Mouse (Mus musculus) liver, embryonic 15.5 days (tissue): ENCODE data around the gene Tmem209. TPM values are rescaled to one million over a fixed set of nuclear protein-coding genes. Genes with fewer than 3 reads are reported as not detected.

Source experiments
- ATAC-seq: fragments of 200-750 bp; cut with Nextera tagmentation; 2 replicates; pipeline ENCODE4 v1.8.0; 2017; ENCODE audit warnings: moderate number of reproducible peaks, mild to moderate bottlenecking, moderate library complexity; ENCODE audit not compliant: insufficient read depth
- H3K27ac ChIP-seq: fragments of 300-500 bp; sonication (generic); replicated peaks from 2 replicates; pipeline ENCODE4 v1.5.1; 2015; ENCODE audit warnings: mild to moderate bottlenecking, inconsistent platforms
- H3K27me3 ChIP-seq: fragments of 300-500 bp; sonication (generic); 2 replicates; pipeline ENCODE4 v1.6.1; 2015; ENCODE audit warnings: mild to moderate bottlenecking, inconsistent platforms
- H3K36me3 ChIP-seq: fragments of 300-500 bp; sonication (generic); replicated peaks from 2 replicates; pipeline ENCODE4 v1.6.1; 2015; ENCODE audit warnings: moderate library complexity, mild to moderate bottlenecking, inconsistent platforms
- H3K4me1 ChIP-seq: fragments of 300-500 bp; sonication (generic); replicated peaks from 2 replicates; pipeline ENCODE4 v1.6.1; 2015; ENCODE audit warnings: inconsistent platforms
- H3K4me2 ChIP-seq: fragments of 300-500 bp; sonication (generic); 2 replicates; pipeline ENCODE4 v1.6.1; 2015; ENCODE audit warnings: moderate library complexity, mild to moderate bottlenecking, inconsistent platforms
- H3K4me3 ChIP-seq: fragments of 300-500 bp; sonication (generic); replicated peaks from 2 replicates; pipeline ENCODE4 v1.5.1; 2015; ENCODE audit warnings: mild to moderate bottlenecking, inconsistent platforms
- H3K9ac ChIP-seq: fragments of 300-500 bp; sonication (generic); 2 replicates; pipeline ENCODE4 v1.6.1; 2015; ENCODE audit warnings: moderate library complexity, mild to moderate bottlenecking, inconsistent platforms
- H3K9me3 ChIP-seq: fragments of 300-500 bp; sonication (generic); replicated peaks from 2 replicates; pipeline ENCODE4 v1.6.1; 2016; ENCODE audit warnings: inconsistent platforms
- WGBS: fragments of 180-500 bp; shearing (Covaris S2); methylation state at CpG from one replicate; pipeline ENCODE4 v1.1.7; 2015; ENCODE audit warnings: mixed read lengths; ENCODE audit not compliant: insufficient replicate concordance; 5-methylcytosine and 5-hydroxymethylcytosine counted together
- polyA plus RNA-seq: library from polyadenylated mRNA; unstranded; fragments of >200 nt; fragmentation: Nextera tagmentation; extraction: Ambion mirVana; gene quantifications from 2 replicates; pipeline ENCODE4 v1.2.1, GENCODE M21; 2015

Gene Tmem209
- polyA plus RNA-seq, 1 experiment from 2014 or later = 19.4 TPM

DNA sequence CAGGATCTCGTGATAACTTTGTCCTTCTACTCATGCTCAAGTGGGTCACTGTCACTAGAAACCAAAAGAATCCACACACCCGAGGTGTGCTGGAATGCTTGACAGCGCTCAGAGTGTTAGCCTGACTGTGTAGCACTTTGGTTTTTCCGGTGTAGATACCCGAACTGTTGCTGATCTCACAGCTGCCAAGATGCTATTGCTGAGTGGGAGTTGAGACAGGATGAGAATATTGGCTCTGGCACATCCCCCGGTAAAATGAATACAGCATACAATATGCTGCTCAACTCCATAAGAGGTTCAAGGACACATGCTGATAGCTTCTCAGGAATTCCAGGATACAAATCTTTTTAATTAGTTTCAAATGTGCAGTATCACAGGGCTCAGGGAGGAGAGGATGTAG lies 19.2 kb upstream of the Tmem209 start:
- Histone ChIP-seq H3K27ac (no peak overlapping the region), H3K9ac (no peak overlapping the region)
- 56% methylated on average over 6 of the region's 6 CpGs for WGBS

DNA sequence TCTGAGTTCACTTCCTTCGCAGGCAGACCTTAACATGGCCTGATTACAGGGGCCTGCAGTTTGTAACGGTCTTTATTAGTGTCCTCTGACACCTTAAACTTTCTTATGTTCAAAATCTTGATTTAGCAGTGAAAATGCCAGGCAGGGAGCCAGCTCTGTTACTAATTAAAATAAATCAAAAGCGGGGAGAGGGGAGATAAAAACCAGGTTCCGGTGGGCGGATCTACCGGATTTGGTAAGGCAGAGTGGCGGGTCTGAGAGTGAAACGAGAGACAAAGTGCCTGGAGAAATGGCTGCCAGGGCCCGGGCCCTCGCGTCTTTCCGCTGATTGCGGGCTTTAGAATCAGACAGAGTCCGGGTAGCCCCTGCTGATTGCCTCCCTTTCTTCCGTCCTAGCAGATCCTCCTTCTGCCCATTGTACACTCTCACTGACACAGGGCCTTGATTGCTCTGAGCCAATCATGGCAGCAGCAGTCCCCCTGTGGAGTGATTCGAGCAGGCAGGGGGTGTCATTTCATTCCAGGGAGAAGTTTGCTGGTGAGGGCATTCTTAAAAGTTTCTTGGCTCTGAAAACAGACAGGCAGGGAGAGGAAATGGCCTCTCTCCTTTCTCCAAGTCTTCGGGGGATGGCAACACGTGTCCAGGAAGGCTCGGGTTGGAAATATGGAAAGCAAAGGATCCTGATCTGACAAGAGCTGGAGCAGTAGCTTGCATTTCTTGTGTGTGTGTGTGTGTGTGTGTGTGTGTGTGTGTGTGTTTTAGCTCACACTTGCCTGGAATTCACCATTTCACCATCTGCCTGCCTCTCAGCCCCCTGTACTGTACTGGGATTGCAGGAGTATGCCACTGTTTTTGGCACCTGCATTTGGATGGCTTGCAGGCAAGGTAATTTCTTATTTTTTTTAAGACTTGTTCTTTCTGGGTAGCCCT lies 17.3 kb upstream of the Tmem209 start:
- no peaks in the 10 kb centered on the region for H3K36me3 ChIP-seq
- no peak overlapping the region for H3K4me2 ChIP-seq
- H3K27me3 ChIP-seq = peaks cover 18% of the 10 kb centered on the region; the same call in 1 of the 2 replicates
- no peaks in the 10 kb centered on the region for H3K4me1 ChIP-seq
- H3K4me3 ChIP-seq = no peak overlapping the region
- H3K27ac ChIP-seq = no peak overlapping the region
- H3K9me3 ChIP-seq = no peaks in the 10 kb centered on the region
- H3K9ac ChIP-seq = no peak overlapping the region
- no peak for ATAC-seq
- WGBS = 23% methylated on average over 19 of the region's 19 CpGs

More for the DNA sequence above, 19.2 kb upstream of the Tmem209 start:
- no peak overlapping the region for H3K4me3 ChIP-seq
- H3K9me3 ChIP-seq = no peaks in the 10 kb centered on the region
- no peaks in the 10 kb centered on the region for H3K36me3 ChIP-seq
- ATAC-seq = no peak
- peaks cover 18% of the 10 kb centered on the region; the same call in 1 of the 2 replicates for H3K27me3 ChIP-seq
- no peaks in the 10 kb centered on the region for H3K4me1 ChIP-seq
- H3K4me2 ChIP-seq = no peak overlapping the region

DNA sequence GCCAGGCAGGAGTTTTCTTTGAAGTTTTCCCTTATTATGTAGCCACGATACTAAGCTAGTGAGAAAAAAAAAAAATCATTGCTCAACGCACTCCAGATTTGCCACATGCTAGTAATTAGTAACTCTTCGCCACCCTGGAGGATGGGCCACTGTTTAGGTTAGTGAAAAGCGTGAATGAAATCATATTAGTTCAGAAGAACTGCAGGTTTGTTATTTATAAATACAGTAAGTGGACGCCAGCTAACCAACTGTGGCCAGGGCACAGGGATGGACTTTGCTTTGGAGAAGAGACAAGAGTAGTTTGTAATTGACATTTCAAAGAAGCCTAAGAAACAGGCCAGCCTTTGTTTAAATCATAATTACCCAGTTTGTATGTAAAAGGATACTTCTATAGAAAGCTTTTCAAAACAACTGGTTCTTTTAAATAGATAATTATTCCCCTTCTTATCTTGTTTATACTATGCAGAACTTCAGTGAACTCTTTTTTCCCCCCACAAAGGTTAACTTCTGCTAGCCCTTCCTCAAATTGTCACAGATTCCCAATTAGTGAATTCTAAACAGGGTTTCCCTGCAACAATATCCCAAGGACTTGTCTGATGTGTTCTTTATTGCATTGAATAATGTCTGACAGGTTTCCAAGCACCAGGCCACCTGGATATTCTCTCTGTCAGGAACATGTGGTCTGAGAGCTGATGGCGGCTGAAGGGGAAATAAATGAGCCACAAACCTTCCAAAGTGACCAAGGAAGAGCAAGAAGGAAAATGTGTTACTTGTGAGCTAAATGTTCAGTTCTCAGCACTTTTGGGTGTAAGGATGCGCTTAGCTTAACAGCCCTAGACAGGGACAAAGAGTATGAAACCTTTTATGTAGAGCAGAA lies 16.1 kb upstream of the Tmem209 start:
- 53% methylated on average over 7 of the region's 7 CpGs for WGBS
- H3K27ac ChIP-seq = no peak overlapping the region
- ATAC-seq = no peak

DNA sequence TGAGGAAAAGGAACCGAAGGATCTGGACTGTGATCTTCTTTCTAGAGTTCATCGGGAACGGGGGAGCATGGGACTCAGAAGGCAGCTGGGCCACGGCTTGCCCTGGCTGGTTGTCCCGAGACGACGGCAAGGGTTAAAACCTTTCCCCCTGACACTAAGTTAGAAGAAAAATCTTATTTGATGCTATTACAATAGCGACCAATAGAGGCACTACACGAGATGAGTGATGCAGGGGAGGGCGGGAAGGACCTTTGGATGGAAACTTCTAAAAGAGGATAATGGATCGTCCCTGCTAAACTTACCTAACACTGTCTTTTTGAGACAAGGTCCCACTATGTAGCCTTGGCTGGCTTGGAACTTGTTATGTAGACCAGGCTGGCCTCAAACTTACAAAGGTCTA lies 10.8 kb upstream of the Tmem209 start:
- H3K4me2 ChIP-seq = no peak overlapping the region
- no peaks in the 10 kb centered on the region for H3K36me3 ChIP-seq
- H3K9me3 ChIP-seq = no peaks in the 10 kb centered on the region
- no peaks in the 10 kb centered on the region; the same call in 1 of the 2 replicates for H3K27me3 ChIP-seq
- no peak overlapping the region for H3K9ac ChIP-seq
- WGBS = 54% methylated on average over 11 of the region's 11 CpGs
- no peaks in the 10 kb centered on the region for H3K4me1 ChIP-seq
- ATAC-seq = no peak
- no peak overlapping the region for H3K27ac ChIP-seq
- H3K4me3 ChIP-seq = no peak overlapping the region

More for the DNA sequence above, 16.1 kb upstream of the Tmem209 start:
- Histone ChIP-seq H3K4me3 (no peak overlapping the region), H3K27me3 (peaks cover 18% of the 10 kb centered on the region; the same call in 1 of the 2 replicates), H3K4me1 (no peaks in the 10 kb centered on the region), H3K4me2 (no peak overlapping the region), H3K36me3 (no peaks in the 10 kb centered on the region), H3K9me3 (no peaks in the 10 kb centered on the region), H3K9ac (no peak overlapping the region)

DNA sequence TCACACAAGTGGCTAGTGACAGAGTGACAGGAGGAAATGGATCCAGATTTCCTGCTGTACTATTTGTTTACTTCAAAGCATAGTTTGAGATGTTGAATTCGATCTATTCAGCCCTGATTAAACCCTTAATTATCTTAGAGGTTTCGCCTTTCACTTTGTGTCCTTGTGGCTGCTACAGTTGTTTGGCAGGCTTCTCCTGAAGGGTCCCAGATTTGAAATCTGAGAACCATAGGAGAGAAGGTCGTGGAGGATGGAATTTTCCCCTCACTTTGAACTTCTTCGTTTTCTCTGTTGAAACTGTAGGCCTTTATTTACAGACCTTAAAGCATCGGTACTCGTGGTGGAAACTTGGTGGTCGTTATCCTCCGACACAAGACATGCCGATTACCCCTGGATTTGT lies 4.7 kb upstream of the Tmem209 start:
- peaks cover 9% of the 10 kb centered on the region; the same call in 1 of the 2 replicates for H3K27me3 ChIP-seq
- H3K27ac ChIP-seq = no peak overlapping the region
- H3K9ac ChIP-seq = no peak overlapping the region
- no peaks in the 10 kb centered on the region for H3K36me3 ChIP-seq
- no peak overlapping the region for H3K4me3 ChIP-seq
- peaks cover 7% of the 10 kb centered on the region for H3K4me1 ChIP-seq
- WGBS = 36% methylated on average over 9 of the region's 9 CpGs
- H3K4me2 ChIP-seq = no peak overlapping the region
- no peaks in the 10 kb centered on the region for H3K9me3 ChIP-seq
- ATAC-seq = no peak

DNA sequence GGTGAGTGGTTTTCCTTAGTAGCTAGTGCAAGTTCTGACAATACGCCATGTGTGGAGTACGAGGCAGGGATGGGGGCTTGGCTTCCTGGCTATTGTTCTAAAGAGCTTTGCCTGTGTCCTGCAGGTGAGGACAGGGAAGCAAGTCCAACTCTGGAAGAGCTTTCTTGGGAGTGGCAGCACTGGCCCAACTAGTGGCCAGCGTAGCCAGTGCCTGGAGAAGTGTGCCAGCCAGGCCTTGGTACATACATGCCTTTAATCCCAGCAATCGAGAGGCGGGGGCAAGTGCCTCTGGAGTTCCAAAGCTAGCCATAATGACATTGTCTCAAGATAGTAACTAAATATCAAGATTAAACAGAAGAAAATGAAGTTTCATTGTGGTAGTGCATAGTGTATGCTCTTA lies 708 bp upstream of the Tmem209 start:
- Histone ChIP-seq H3K4me3 (peak overlapping the region; percentile 82), H3K27ac (peak overlapping the region; percentile 93), H3K27me3 (peaks cover 9% of the 10 kb centered on the region; the same call in 1 of the 2 replicates), H3K4me1 (peaks cover 18% of the 10 kb centered on the region), H3K36me3 (peaks cover 25% of the 10 kb centered on the region), H3K4me2 (peak overlapping the region; percentile 71), H3K9ac (peak overlapping the region; percentile 22; the same call in 1 of the 2 replicates), H3K9me3 (no peaks in the 10 kb centered on the region)
- WGBS = 72% methylated on average over 5 of the region's 5 CpGs
- ATAC-seq = no peak

DNA sequence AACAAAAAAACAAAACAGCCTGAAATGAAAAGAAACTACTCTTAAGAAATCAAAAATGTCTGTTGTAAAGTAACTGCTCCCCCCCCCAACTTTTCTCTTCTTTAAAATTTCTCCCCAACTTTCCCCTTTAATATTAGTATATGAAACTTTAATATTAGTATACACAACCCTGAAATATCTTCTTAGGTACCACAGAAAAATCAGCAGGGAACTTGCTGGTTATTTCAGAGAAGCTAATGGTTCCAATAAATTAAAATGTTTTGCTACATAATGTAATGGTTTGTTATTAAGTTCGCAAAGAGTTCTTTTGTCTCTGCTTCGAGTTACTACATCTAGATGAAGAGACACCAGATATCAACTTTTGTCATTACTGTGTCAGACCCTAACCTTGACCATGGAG lies 759 bp downstream of the Tmem209 start:
- no peak for ATAC-seq
- no peaks in the 10 kb centered on the region for H3K9me3 ChIP-seq
- H3K4me1 ChIP-seq = peaks cover 18% of the 10 kb centered on the region
- peak overlapping the region; percentile 79 for H3K9ac ChIP-seq
- peak overlapping the region; percentile 71 for H3K4me2 ChIP-seq
- peak overlapping the region; percentile 82 for H3K4me3 ChIP-seq
- WGBS = 5% methylated on average over 2 of the region's 2 CpGs
- H3K27ac ChIP-seq = peak overlapping the region; percentile 93
- H3K27me3 ChIP-seq = 0 out of 2 replicates have a peak, but pooled peaks cover under 1% of the 10 kb centered on the region
- H3K36me3 ChIP-seq = peaks cover 37% of the 10 kb centered on the region

DNA sequence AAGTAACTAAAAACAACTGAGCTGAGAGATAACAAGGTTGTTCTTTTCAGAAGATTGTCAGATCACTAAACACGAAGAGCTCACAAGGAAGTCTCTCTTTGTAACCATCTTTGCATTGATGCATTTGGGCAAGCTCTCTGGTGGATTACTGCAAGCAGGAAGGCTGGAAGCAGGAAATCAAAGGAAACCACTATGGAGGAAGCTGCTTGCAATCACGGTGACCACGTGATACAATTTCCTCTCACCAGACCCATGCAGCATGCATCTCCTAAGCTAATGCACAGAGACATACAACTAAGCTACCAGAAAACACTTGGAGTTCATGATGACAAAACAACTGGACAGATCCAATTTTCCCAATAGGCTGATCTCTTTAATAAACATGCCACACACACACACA lies 10.5 kb downstream of the Tmem209 start:
- H3K4me2 ChIP-seq = no peak overlapping the region
- no peaks in the 10 kb centered on the region for H3K27me3 ChIP-seq
- peaks cover 85% of the 10 kb centered on the region for H3K36me3 ChIP-seq
- ATAC-seq = no peak
- 34% methylated on average over 3 of the region's 3 CpGs for WGBS
- no peak overlapping the region for H3K9ac ChIP-seq
- H3K27ac ChIP-seq = no peak overlapping the region
- no peak overlapping the region for H3K4me3 ChIP-seq
- peaks cover 7% of the 10 kb centered on the region for H3K4me1 ChIP-seq
- H3K9me3 ChIP-seq = no peaks in the 10 kb centered on the region

DNA sequence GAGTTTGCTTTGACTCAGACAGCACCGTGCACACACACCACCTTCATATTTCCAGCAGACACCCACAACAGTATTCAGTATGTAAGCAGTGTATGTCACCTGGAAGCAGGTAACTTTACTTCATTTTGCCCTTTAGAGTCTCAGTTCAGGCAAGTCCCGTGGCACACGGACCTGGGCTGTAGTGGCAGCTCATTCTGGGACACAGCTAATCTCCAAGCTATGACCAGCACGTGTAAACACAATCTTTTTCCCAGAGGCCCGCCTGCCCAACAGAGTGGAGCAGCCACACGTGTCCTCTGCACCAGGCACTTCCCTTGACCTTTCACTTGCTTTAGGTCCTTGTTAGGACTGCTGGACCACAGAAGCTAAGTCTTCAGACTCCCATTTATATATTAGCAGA lies 23.1 kb downstream of the Tmem209 start:
- no peaks in the 10 kb centered on the region for H3K9me3 ChIP-seq
- no peak for ATAC-seq
- H3K4me2 ChIP-seq = no peak overlapping the region
- no peak overlapping the region for H3K4me3 ChIP-seq
- peaks cover 93% of the 10 kb centered on the region for H3K36me3 ChIP-seq
- no peak overlapping the region for H3K27ac ChIP-seq
- WGBS = 80% methylated on average over 6 of the region's 6 CpGs
- H3K9ac ChIP-seq = no peak overlapping the region
- no peaks in the 10 kb centered on the region for H3K4me1 ChIP-seq
- no peaks in the 10 kb centered on the region for H3K27me3 ChIP-seq

DNA sequence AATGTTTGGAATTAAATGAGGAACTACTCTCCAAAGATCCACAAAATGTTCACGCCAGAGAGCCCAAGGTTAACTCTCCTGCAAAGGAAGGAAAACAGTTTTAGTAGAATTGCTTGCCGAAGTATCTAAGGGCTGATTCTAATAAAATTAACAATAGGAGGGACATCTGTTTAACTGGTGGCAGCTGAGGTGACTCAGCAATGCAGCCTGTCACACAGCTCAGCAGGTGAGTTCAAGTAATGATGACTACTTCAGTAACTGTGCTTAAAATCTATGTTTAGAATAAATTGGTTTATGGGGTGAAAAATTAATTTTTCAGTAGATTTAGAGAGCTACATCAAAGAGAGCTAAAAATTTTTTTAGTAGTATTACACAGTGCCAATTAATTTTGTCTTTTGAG lies 26.7 kb downstream of the Tmem209 start:
- H3K4me2 ChIP-seq = no peak overlapping the region
- no peak for ATAC-seq
- no peaks in the 10 kb centered on the region for H3K9me3 ChIP-seq
- H3K4me3 ChIP-seq = no peak overlapping the region
- H3K27me3 ChIP-seq = no peaks in the 10 kb centered on the region
- H3K36me3 ChIP-seq = peaks cover 97% of the 10 kb centered on the region
- no peaks in the 10 kb centered on the region for H3K4me1 ChIP-seq
- 88% methylated on average over 2 of the region's 2 CpGs for WGBS
- no peak overlapping the region for H3K27ac ChIP-seq
- no peak overlapping the region for H3K9ac ChIP-seq

DNA sequence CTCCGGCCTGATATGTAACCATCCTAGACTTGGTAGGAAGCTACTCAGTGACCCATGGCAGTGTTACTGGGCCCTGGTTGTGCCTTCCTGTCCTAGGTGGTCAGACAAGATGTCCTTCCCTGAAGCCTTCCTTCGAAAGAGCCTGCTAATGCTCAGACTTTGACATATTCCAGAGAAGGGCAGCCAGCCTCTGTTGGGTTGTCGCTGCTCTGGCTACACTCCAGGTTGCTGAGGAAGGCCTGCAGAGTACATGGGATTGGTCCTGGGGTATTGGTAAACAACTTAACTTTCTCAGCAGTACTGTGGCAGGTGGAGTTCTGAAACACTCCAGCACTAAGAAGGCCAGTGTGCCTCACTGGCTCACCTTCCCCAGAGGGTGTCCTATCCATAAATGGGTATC lies 30.2 kb downstream of the Tmem209 start:
- no peak for ATAC-seq
- Histone ChIP-seq H3K4me2 (no peak overlapping the region), H3K4me1 (peaks cover 3% of the 10 kb centered on the region), H3K27me3 (no peaks in the 10 kb centered on the region), H3K4me3 (no peak overlapping the region), H3K9ac (no peak overlapping the region), H3K27ac (no peak overlapping the region), H3K36me3 (peaks cover 65% of the 10 kb centered on the region), H3K9me3 (no peaks in the 10 kb centered on the region)
- 84% methylated on average over 3 of the region's 3 CpGs for WGBS
